Mouse (Mus musculus) midbrain, embryonic 11.5 days (tissue): ENCODE measurements around the gene Smug1. TPM values are rescaled to one million over a fixed set of nuclear protein-coding genes. Genes with fewer than 3 reads are reported as not detected.

Experiments
- ATAC-seq: fragments of 200-750 bp; cut with Nextera tagmentation; 2 replicates; pipeline ENCODE4 v1.8.0; 2017; ENCODE audit warnings: moderate TSS enrichment, moderate library complexity; ENCODE audit not compliant: low FRiP score
- DNase-seq: peaks from one replicate; pipeline ENCODE4 v3.0.0; 2015; ENCODE audit warnings: low spot score; ENCODE audit errors: missing footprints
- H3K27ac ChIP-seq: fragments of 300-500 bp; sonication (generic); 2 replicates; pipeline ENCODE4 v1.5.1; 2014; ENCODE audit warnings: low read depth, low read length
- H3K27me3 ChIP-seq: fragments of 300-500 bp; sonication (generic); 2 replicates; pipeline ENCODE4 v1.6.1; 2014; ENCODE audit warnings: mild to moderate bottlenecking, low read length, moderate library complexity, mixed read lengths; ENCODE audit not compliant: control insufficient read depth, insufficient read depth
- H3K36me3 ChIP-seq: fragments of 300-500 bp; sonication (generic); 2 replicates; pipeline ENCODE4 v1.6.1; 2014; ENCODE audit warnings: mild to moderate bottlenecking, low read length, moderate library complexity, mixed read lengths; ENCODE audit not compliant: control insufficient read depth, insufficient read depth
- H3K4me1 ChIP-seq: fragments of 300-500 bp; sonication (generic); 2 replicates; pipeline ENCODE4 v1.6.1; 2014; ENCODE audit warnings: low read length; ENCODE audit not compliant: control insufficient read depth, insufficient read depth
- H3K4me2 ChIP-seq: fragments of 300-500 bp; sonication (generic); 2 replicates; pipeline ENCODE4 v1.6.1; 2014; ENCODE audit warnings: mild to moderate bottlenecking, moderate library complexity
- H3K4me3 ChIP-seq: fragments of 300-500 bp; sonication (generic); 2 replicates; pipeline ENCODE4 v1.5.1; 2014; ENCODE audit warnings: low read depth, low read length
- H3K9ac ChIP-seq: fragments of 300-500 bp; sonication (generic); 2 replicates; pipeline ENCODE4 v1.6.1; 2014; ENCODE audit warnings: low read length
- H3K9me3 ChIP-seq: fragments of 300-500 bp; sonication (generic); 2 replicates; pipeline ENCODE4 v1.6.1; 2016; ENCODE audit warnings: low read length; ENCODE audit not compliant: control insufficient read depth
- WGBS: fragments of 180-500 bp; shearing (Covaris S2); extraction: QIAGEN DNeasy Blood & Tissue Kit; methylation state at CpG from one replicate; pipeline ENCODE4 v1.1.7; 2014; 5-methylcytosine and 5-hydroxymethylcytosine counted together
- polyA plus RNA-seq: library from polyadenylated mRNA; unstranded; fragments of >200 nt; fragmentation: Nextera tagmentation; extraction: Ambion mirVana; gene quantifications from 2 replicates; pipeline ENCODE4 v1.2.1, GENCODE M21; 2014

Smug1 gene
- polyA plus RNA-seq, 1 experiment from 2014 or later: 26.5 TPM

GRCm38 (mm10) chr15:103108066-103108676 lies 58.7 kb downstream of the Smug1 start:
- whole genome bisulfite sequencing: 63% methylated on average over 8 of the region's 8 CpGs
- Histone ChIP-seq H3K9me3 (no peaks in the 10 kb centered on the region), H3K9ac (no peak overlapping the region), H3K36me3 (no peaks in the 10 kb centered on the region), H3K4me1 (peaks cover 12% of the 10 kb centered on the region), H3K4me2 (no peak overlapping the region), H3K27ac (no peak overlapping the region; the same call in 1 of the 2 replicates), H3K4me3 (no peak overlapping the region), H3K27me3 (peaks cover 16% of the 10 kb centered on the region)
- ATAC-seq (no peak), DNase-seq (no peak)

- Histone ChIP-seq H3K27ac (peak overlapping the region; percentile 45), H3K27me3 (peaks cover 35% of the 10 kb centered on the region), H3K4me3 (no peak overlapping the region), H3K4me1 (peaks cover 22% of the 10 kb centered on the region), H3K36me3 (no peaks in the 10 kb centered on the region), H3K9ac (no peak overlapping the region; the same call in 1 of the 2 replicates), H3K4me2 (no peak overlapping the region), H3K9me3 (no peaks in the 10 kb centered on the region)
- DNase-seq (no peak), ATAC-seq (peak; percentile 75)
- WGBS: 7% methylated on average over 2 of the region's 2 CpGs
Observed at GRCm38 (mm10) chr15:103106201-103106600, 60.7 kb downstream of the Smug1 start.

Other genes starting within 250 kb of the Smug1 start
- gene Hoxc13, start 246.0 kb downstream of the Smug1 start, polyA plus RNA-seq: 0.11 and 0.15 TPM in 2 replicates
- not detected in 2 replicates for gene Hoxc12, start 230.3 kb downstream of the Smug1 start, polyA plus RNA-seq
- gene Hoxc11, start 212.7 kb downstream of the Smug1 start, polyA plus RNA-seq: not detected in 2 replicates
- not detected in 2 replicates for gene Hoxc10, start 200.3 kb downstream of the Smug1 start, polyA plus RNA-seq
- not detected in 2 replicates for gene Hoxc5, start 199.6 kb downstream of the Smug1 start, polyA plus RNA-seq
- gene Hoxc9, start 190.7 kb downstream of the Smug1 start, polyA plus RNA-seq: not detected in 2 replicates
- gene Hoxc8, start 176.5 kb downstream of the Smug1 start, polyA plus RNA-seq: not detected in 2 replicates
- gene Hoxc6, start 168.8 kb downstream of the Smug1 start, polyA plus RNA-seq: not detected in 2 replicates
- not detected in 2 replicates for gene Hoxc4, start 148.2 kb downstream of the Smug1 start, polyA plus RNA-seq
- 206 and 218 TPM in 2 replicates for gene Cbx5, start 72.7 kb upstream of the Smug1 start, polyA plus RNA-seq
- 1,348 and 1,391 TPM in 2 replicates for gene Hnrnpa1, start 73.3 kb upstream of the Smug1 start, polyA plus RNA-seq
- gene Nfe2, start 91.3 kb upstream of the Smug1 start, polyA plus RNA-seq: 6.8 and 6.9 TPM in 2 replicates
- 286 and 307 TPM in 2 replicates for gene Copz1, start 105.6 kb upstream of the Smug1 start, polyA plus RNA-seq
- 0.12 and 0.23 TPM in 2 replicates for gene Gpr84, start 143.5 kb upstream of the Smug1 start, polyA plus RNA-seq
- 19.4 and 24.3 TPM in 2 replicates for gene Zfp385a, start 173.0 kb upstream of the Smug1 start, polyA plus RNA-seq
- 15.9 and 18.1 TPM in 2 replicates for gene Itga5, start 199.7 kb upstream of the Smug1 start, polyA plus RNA-seq